Mouse (Mus musculus) olfactory bulb, adult 2 months (tissue): ENCODE data around the gene Bcl2.

Source experiments
- CTCF ChIP-seq: fragments of 200-500 bp; IDR thresholded peaks from 2 replicates; pipeline ENCODE4 v1.5.1; 2012; ENCODE audit warnings: low read depth, mild to moderate bottlenecking, low read length, moderate library complexity; ENCODE audit not compliant: insufficient read depth
- POLR2A ChIP-seq: fragments of 200-500 bp; IDR thresholded peaks from 2 replicates; pipeline ENCODE4 v1.6.1; 2012; ENCODE audit warnings: mild to moderate bottlenecking, low read depth, low read length, moderate library complexity; ENCODE audit not compliant: insufficient read depth

DNA sequence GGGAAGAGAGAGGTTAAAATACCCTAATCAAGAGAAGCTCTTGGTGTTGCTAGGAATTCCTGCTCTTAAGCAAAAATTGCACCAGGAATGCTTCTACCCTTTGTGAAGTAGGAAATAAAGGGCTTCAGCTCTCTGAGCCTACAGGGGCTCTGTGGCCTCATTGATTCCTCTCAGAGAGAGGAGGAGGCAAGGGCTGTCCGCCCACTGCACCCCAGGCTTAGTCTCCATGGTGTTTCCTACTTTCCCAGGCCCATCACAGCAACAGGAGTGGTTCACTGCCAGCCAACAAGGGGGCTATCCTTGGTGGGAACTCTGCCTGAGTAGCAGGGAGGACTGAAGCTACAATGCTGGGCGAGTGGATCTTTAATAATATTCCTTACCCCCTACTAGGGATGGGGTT is 129.2 kb downstream of the Bcl2 start:
- TF ChIP-seq CTCF (no peak), POLR2A (no peak)
